8 mouse cellular contexts compared by ENCODE assay signal in the genomic region with DNA sequence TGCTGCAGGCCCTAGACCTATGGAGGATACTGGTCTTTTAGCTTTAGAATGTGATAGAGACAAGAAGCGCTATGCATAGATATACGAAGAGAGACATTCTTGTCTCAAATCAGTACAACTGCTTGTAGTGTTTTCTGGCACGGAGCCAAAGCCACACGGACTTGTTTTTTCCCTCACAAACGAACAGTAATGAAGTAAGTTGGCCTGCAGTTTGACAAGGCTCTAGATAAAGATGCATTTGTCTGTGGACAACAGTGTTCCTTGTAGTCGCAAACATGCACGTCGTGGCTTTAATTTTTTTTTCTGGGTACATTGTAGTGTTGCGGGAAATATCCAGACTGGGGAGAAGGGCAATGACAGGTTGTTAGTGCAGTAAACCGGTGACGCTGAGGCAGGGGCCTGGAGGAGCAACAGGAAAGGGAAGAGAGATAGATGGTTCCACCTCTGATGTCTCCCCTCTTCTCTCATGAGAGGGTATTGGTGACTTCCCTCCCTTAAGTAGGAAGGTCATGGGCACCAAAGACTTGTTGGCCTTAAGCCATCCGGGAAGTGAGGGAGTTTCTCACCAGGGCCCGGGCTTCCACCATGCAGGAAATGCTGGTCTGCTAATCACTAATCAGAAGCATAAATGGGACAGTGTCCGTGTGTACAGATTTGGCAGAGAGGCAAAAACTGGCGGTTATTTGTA.
A peak's percentile ranks its signal among the peaks of the same experiment; 100 is the strongest.
DNase-seq lines count a peak whose midpoint lies in the region; ATAC-seq and TF ChIP-seq lines count a peak whose summit lies in the region.

No protein-coding gene starts in this region.

- no peak overlapping the region for H3K4me3 ChIP-seq in heart, adult 2 months
- no peak overlapping the region for H3K4me3 ChIP-seq in stomach, postnatal 0 days (ENCODE audit: low read depth, low read length)

- 20% methylated on average over 15 of the region's 15 CpGs for WGBS in heart, adult 2 months
- WGBS in stomach, postnatal 0 days = 36% methylated on average over 15 of the region's 15 CpGs

- H3K27ac ChIP-seq in heart, adult 2 months = peak overlapping the region; percentile 28; the same call in 1 of the 2 replicates
- H3K27ac ChIP-seq in stomach, postnatal 0 days (replicated peaks) = peak overlapping the region; percentile 58

- 0 out of 2 replicates have a peak, but pooled peaks cover 1% of the 10 kb centered on the region for H3K79me2 ChIP-seq in heart, adult 2 months (replicated peaks; ENCODE audit: control insufficient read depth, insufficient read depth, low read length)

- H3K4me1 ChIP-seq in heart, adult 2 months (ENCODE audit: control insufficient read depth, insufficient read depth, low read length) = peaks cover 11% of the 10 kb centered on the region
- H3K4me1 ChIP-seq in stomach, postnatal 0 days (replicated peaks; ENCODE audit: control insufficient read depth, insufficient read depth) = peaks cover 8% of the 10 kb centered on the region; the same call in 1 of the 2 replicates

- no peak for TF ChIP-seq CTCF in heart, adult 2 months (IDR thresholded peaks at IDR 0.05)
- TF ChIP-seq CTCF in stomach, postnatal 0 days (IDR thresholded peaks at IDR 0.05; ENCODE audit: low read depth) = no peak

- H3K4me2 ChIP-seq in stomach, postnatal 0 days (replicated peaks; ENCODE audit: low read depth) = no peak overlapping the region

- TF ChIP-seq EP300 in heart, adult 2 months (IDR thresholded peaks at IDR 0.05; ENCODE audit: insufficient read depth, low read depth, low read length) = no peak
- TF ChIP-seq EP300 in stomach, postnatal 0 days (optimal IDR thresholded peaks at IDR 0.05) = no peak

- no peaks in the 10 kb centered on the region for H3K27me3 ChIP-seq in heart, adult 2 months (ENCODE audit: control insufficient read depth, insufficient read depth, low read length)
- no peaks in the 10 kb centered on the region for H3K27me3 ChIP-seq in stomach, postnatal 0 days (ENCODE audit: control insufficient read depth, insufficient read depth, low read length)

- intact Hi-C loops in left cerebral cortex, postnatal 14 days (cut with DNase I) = no loop called here
- intact Hi-C loops in heart, adult 2 months (cut with DNase I) = no loop called here

- peak; percentile 41 for ATAC-seq in stomach, postnatal 0 days (ENCODE audit: low FRiP score, low TSS enrichment)

- H3K9me3 ChIP-seq in stomach, postnatal 0 days (ENCODE audit: control insufficient read depth, low read length) = 0 out of 2 replicates have a peak, but pooled peaks cover 2% of the 10 kb centered on the region

- no peak for TF ChIP-seq POLR2A in heart, adult 2 months (IDR thresholded peaks at IDR 0.05; ENCODE audit: insufficient read depth, low read depth, low read length)

- peak; percentile 49 to 57 for DNase-seq in left cerebral cortex, postnatal 14 days (ENCODE audit: low spot score in 2 of 2)
- DNase-seq in left cerebral cortex, adult 8-10 months (ENCODE audit: low spot score in 2 of 2) = no peak
- peak; percentile 42 for DNase-seq in adrenal gland, postnatal 25 days
- peak in 1 of 2 experiments; percentile 44 for DNase-seq in heart, adult 2 months
- DNase-seq in kidney, postnatal 25 days = peak; percentile 63 to 67
- DNase-seq in stomach, postnatal 0 days (ENCODE audit: low spot score) = peak; percentile 58
- no peak for DNase-seq in embryo, embryonic 9.5 days (ENCODE audit: extremely low spot score)
- no peak for DNase-seq in layer of hippocampus, adult 8-10 months (ENCODE audit: low spot score in 2 of 2)

- H3K9ac ChIP-seq in heart, adult 2 months (ENCODE audit: low read depth, low read length) = no peak overlapping the region
- no peak overlapping the region for H3K9ac ChIP-seq in stomach, postnatal 0 days (ENCODE audit: low read length)

- H3K36me3 ChIP-seq in heart, adult 2 months (ENCODE audit: control insufficient read depth, insufficient read depth, low read length) = no peaks in the 10 kb centered on the region
- no peaks in the 10 kb centered on the region; the same call in 1 of the 2 replicates for H3K36me3 ChIP-seq in stomach, postnatal 0 days (ENCODE audit: control insufficient read depth, insufficient read depth, low read length)

Comparison
In these comparisons a context has a peak if more than half of its experiments do, and no peak if none do; other contexts are left out.
1. DNase-seq: peak in left cerebral cortex, postnatal 14 days (2 of 2), adrenal gland, postnatal 25 days (single experiment), kidney, postnatal 25 days (2 of 2) and stomach, postnatal 0 days (single experiment); none in left cerebral cortex, adult 8-10 months (0 of 2), embryo, embryonic 9.5 days (single experiment) and layer of hippocampus, adult 8-10 months (0 of 2).